Mouse (Mus musculus): Measurements from ENCODE around the gene Angptl2.

GRCm38 (mm10) chr2:33237581-33237980, 21.7 kb downstream of the Angptl2 start:
- TF ChIP-seq CTCF (IDR thresholded peaks at IDR 0.05; ENCODE audit: low read depth, low read length) = no peak
- no peak for TF ChIP-seq POLR2A (IDR thresholded peaks at IDR 0.05; ENCODE audit: borderline replicate concordance, low read depth, low read length)

Measured in bone marrow macrophage, adult 2 months (primary cell).